Mouse (Mus musculus): Measurements from ENCODE around the gene Gm45713. TPM values are rescaled to one million over a fixed set of nuclear protein-coding genes. Genes with fewer than 3 reads are reported as not detected.

Gm45713 gene
- polyA plus RNA-seq, 1 experiment = 1.5 TPM

DNA sequence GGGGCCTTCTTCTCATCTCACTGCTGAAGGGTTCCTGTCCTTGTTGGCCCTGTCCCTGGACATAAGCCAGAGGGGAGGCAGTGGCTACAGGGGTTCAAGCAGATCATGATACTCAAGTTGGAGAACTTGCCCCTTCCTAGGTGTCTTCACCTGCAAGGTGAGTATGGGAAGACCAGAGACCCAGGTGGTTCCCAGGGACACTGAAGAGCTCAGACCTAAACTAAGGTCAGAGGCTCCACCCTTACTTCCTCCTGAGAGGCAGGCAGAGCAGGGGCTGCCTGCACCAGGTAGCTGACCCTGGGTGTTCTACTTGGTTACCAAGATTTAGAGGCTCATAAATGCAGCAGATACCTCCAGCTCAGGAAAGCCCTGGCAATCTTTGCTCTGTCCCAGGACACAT lies 14.1 kb downstream of the Gm45713 start:
- no peak for TF ChIP-seq GATA1 (IDR thresholded peaks at IDR 0.05; ENCODE audit: low read length)

GRCm38 (mm10) chr7:45121404-45121803 lies 14.6 kb downstream of the Gm45713 start:
- no peak for TF ChIP-seq GATA1 (IDR thresholded peaks at IDR 0.05; ENCODE audit: low read length)

- no peak for TF ChIP-seq GATA1 (IDR thresholded peaks at IDR 0.05; ENCODE audit: low read length)
These were observed 16.0 kb downstream of the Gm45713 start for GRCm38 (mm10) chr7:45119780-45120709.

DNA sequence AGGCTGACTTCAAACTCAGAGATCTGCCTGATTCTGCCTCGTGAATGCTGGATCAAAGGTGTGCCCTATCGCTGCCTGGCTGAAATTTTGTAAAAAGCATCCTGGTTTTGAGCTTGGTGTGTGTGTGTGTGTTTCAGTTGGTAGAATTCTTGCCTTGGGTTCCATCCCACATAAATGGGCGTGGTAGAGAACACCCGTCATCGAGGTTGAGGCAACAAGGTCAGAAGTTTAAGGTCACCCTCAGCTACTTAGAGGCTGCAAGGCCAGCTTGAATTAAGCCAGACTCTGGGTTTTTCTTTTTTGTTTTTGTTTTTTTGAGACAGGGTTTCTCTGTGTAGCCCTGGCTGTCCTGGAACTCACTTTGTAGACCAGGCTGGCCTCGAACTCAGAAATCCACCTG lies 17.7 kb downstream of the Gm45713 start:
- TF ChIP-seq GATA1 (IDR thresholded peaks at IDR 0.05; ENCODE audit: low read length) = no peak

DNA sequence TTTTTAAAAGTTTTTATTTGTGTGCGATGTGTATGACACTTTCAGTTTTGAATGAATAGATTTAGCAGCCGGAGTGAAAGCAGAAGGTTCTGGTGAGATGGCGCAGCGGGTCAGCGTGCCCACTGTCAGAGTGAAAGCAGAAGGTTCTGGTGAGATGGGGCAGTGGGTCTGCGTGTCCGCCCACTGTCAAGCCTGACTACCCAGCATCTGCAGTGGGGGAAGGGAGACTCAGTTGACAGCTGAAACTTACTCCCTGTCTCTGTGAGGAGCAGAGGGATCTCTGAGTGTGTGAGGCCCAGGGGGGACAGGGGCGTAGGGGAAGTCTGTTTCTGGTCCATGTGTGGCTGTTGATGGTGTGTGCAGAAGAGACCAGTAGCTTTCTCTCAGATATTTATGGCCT lies 18.5 kb downstream of the Gm45713 start:
- TF ChIP-seq GATA1 (IDR thresholded peaks at IDR 0.05; ENCODE audit: low read length) = no peak

- no peak for TF ChIP-seq GATA1 (IDR thresholded peaks at IDR 0.05; ENCODE audit: low read length)
These were observed 22.6 kb downstream of the Gm45713 start for GRCm38 (mm10) chr7:45113476-45113875.

DNA sequence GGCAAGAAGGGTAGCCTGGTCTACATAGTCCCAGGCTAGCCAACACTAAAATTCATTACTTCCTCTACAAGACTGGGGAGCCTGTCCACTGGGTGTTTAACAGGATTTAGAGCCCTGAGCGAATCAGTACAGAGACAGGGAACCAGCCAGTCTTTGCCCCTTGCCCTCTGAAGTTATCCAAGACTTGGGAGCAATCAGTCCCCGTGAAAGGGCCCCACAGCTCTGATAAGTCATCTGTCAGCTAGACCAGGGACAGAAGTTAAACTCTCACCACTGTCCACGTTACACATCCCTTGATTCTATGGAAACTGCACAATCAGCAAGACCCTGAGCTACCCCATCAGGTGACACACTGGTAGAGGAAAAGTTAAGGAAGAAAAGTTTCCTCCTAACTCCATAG lies 23.5 kb downstream of the Gm45713 start:
- no peak for TF ChIP-seq GATA1 (IDR thresholded peaks at IDR 0.05; ENCODE audit: low read length)

- TF ChIP-seq GATA1 (IDR thresholded peaks at IDR 0.05; ENCODE audit: low read length) = no peak
These were observed 24.1 kb downstream of the Gm45713 start for GRCm38 (mm10) chr7:45111940-45112339.

GRCm38 (mm10) chr7:45107052-45107645 lies 28.9 kb downstream of the Gm45713 start:
- no peak for TF ChIP-seq GATA1 (IDR thresholded peaks at IDR 0.05; ENCODE audit: low read length)

DNA sequence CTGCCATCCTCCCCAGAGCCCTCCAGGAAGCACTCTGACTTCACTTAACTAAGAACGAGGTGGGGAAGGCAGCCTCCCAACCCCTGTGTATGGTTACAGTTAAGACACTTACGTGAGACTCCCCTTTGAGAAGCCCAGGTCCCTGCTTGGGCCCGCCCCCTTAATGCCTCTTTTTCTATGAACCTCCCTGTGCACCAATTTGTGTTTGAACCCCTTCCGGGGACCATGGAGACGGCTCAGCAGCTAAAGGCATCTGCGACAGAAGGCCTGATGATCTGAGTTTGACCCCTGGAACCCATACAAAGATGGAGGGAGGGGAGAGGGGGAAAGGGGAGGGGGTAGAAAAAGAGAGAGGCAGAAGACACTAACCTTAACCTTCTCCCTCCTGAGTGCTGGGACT lies 29.6 kb downstream of the Gm45713 start:
- no peak for TF ChIP-seq GATA1 (IDR thresholded peaks at IDR 0.05; ENCODE audit: low read length)

- TF ChIP-seq GATA1 (IDR thresholded peaks at IDR 0.05; ENCODE audit: low read length) = no peak
These were observed 30.5 kb downstream of the Gm45713 start for GRCm38 (mm10) chr7:45105491-45105890.

DNA sequence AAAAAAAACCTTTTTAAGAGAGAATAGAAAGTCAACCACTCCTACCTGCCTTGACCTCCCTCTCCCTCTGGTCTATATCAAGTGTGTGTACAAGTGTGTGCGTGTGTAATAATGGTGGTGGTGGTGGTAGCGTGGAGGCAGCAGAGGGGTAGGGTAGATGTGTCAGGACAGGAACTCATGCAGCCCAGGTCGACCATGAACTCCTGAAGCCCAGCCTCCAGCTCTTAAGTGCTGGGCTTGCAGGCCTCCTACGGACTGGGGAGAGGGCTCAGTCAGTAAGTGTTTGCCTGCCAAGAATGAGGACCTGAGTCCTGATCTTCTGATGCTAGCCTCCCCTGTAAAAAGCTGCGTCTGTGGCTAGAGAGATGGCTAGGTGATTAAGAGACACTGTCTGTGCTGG lies 31.1 kb downstream of the Gm45713 start:
- TF ChIP-seq GATA1 (IDR thresholded peaks at IDR 0.05; ENCODE audit: low read length) = no peak

DNA sequence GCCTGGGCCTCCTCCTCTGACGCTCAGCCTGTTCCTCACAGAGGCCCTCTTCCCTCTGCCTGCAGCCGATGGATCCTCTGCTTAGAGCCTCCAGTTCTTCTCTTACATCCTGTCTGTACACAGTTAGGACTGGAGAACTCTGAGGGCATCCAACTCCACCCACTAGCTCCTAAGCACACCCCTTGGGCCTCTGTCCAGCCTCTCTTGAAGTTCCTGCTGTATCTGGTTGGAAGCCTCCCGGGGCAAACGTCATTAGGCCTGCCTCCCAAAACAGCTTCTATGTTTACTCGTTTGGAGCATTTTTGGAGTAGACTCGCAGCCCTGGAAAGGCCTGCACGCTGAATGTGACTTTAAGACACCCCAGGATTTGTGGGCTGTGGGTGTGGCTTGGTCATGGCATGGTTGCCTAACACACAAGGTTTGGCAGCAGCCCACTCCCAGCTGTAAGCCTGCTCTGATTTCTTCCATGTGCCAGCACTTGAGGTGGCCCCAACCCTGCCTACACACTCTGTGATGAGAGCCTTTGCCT lies 32.3 kb downstream of the Gm45713 start, which contains the start of gene Fcgrt:
TSS of gene Fcgrt (minus strand) at position 200 of the 529 bp plus-strand sequence.
- no peak for TF ChIP-seq GATA1 (IDR thresholded peaks at IDR 0.05; ENCODE audit: low read length)

- TF ChIP-seq GATA1 (IDR thresholded peaks at IDR 0.05; ENCODE audit: low read length) = no peak
These were observed 33.0 kb downstream of the Gm45713 start for GRCm38 (mm10) chr7:45102940-45103585.

- TF ChIP-seq GATA1 (IDR thresholded peaks at IDR 0.05; ENCODE audit: low read length) = no peak
These were observed 33.6 kb downstream of the Gm45713 start for GRCm38 (mm10) chr7:45102441-45102840.

- no peak for TF ChIP-seq GATA1 (IDR thresholded peaks at IDR 0.05; ENCODE audit: low read length)
These were observed 36.0 kb downstream of the Gm45713 start for GRCm38 (mm10) chr7:45100046-45100445.
